Mouse (Mus musculus) erythroblast, embryonic 14.5 days (primary cell): Measurements from ENCODE around the gene Ptchd4.

Source experiments
- GATA1 ChIP-seq: IDR thresholded peaks from 2 replicates; pipeline ENCODE4 v1.6.1; 2012; ENCODE audit warnings: low read length, inconsistent platforms, mixed read lengths
- TAL1 ChIP-seq: IDR thresholded peaks from 3 replicates; pipeline ENCODE4 v1.6.1; 2012; ENCODE audit warnings: low read length, inconsistent platforms, mixed read lengths

GRCm38 (mm10) chr17:42549578-42549977, 233.8 kb downstream of the Ptchd4 start:
- TF ChIP-seq GATA1 (no peak), TAL1 (no peak)
